Mouse (Mus musculus): ENCODE results near the gene Ulk3.

DNA sequence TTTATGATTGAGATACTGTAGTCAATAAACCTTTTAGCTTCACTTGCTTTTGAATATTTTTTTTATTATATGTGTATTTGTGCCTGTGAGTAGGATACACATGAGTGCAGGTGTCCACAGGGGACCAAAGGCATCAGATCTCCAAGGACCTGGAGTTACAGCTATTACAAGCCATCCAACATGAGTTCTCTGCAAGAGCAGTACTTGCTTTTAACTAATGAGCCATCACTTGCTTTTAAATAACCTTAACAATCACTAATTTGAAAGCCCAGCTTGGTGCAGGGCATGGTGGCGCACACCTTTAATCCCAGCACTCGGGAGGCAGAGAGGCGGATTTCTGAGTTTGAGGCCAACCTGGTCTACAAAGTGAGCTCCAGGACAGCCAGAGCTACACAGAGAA lies 34.5 kb upstream of the Ulk3 start:
- TF ChIP-seq CTCF (IDR thresholded peaks at IDR 0.05; ENCODE audit: low read depth, low read length): no peak
- no peak for TF ChIP-seq GATA1 (IDR thresholded peaks at IDR 0.05; ENCODE audit: borderline replicate concordance, low read length)

Data from G1E (cell line).